Mouse (Mus musculus) bone marrow, adult 2 months (tissue): ENCODE measurements around the gene Suclg2.

ENCODE experiments used
- CTCF ChIP-seq: fragments of 200-500 bp; IDR thresholded peaks from 2 replicates; pipeline ENCODE4 v1.5.1; 2011; ENCODE audit warnings: low read length, control low read depth; ENCODE audit not compliant: control insufficient read depth, insufficient read depth
- POLR2A ChIP-seq: fragments of 200-500 bp; IDR thresholded peaks from 2 replicates; pipeline ENCODE4 v1.6.1; 2011; ENCODE audit warnings: low read depth, mild to moderate bottlenecking, control low read depth, low read length, borderline replicate concordance; ENCODE audit not compliant: control insufficient read depth

GRCm38 (mm10) chr6:95619817-95620216 is 98.8 kb downstream of the Suclg2 start:
- no peak for TF ChIP-seq CTCF
- TF ChIP-seq POLR2A, result no peak
